Mouse (Mus musculus): Measurements from ENCODE around the gene Rufy3.

The Rufy3 gene

GRCm38 (mm10) chr5:88575506-88576338 is 10.9 kb downstream of the Rufy3 start:
- no peak for DNase-seq

GRCm38 (mm10) chr5:88580681-88581080 is 15.8 kb downstream of the Rufy3 start:
- no peak for DNase-seq

- no peak for DNase-seq
These were observed 16.5 kb downstream of the Rufy3 start for GRCm38 (mm10) chr5:88581343-88581742.

- DNase-seq = peak; percentile 95
These were observed 18.6 kb downstream of the Rufy3 start for GRCm38 (mm10) chr5:88583271-88584031.

GRCm38 (mm10) chr5:88584061-88584460 is 19.2 kb downstream of the Rufy3 start:
- peak; percentile 68 for DNase-seq

GRCm38 (mm10) chr5:88586407-88587174 is 21.8 kb downstream of the Rufy3 start:
- DNase-seq = peak; percentile 86

- peak; percentile 43 for DNase-seq
These were observed 22.5 kb downstream of the Rufy3 start for GRCm38 (mm10) chr5:88587211-88587934.

- DNase-seq = no peak
These were observed 23.6 kb downstream of the Rufy3 start for GRCm38 (mm10) chr5:88588481-88588880.

- DNase-seq = no peak
These were observed 28.8 kb downstream of the Rufy3 start for GRCm38 (mm10) chr5:88593421-88594172.

- no peak for DNase-seq
These were observed 29.3 kb downstream of the Rufy3 start for GRCm38 (mm10) chr5:88594173-88594569.

GRCm38 (mm10) chr5:88595537-88596455 is 31.0 kb downstream of the Rufy3 start:
- no peak for DNase-seq

GRCm38 (mm10) chr5:88598961-88599360 is 34.1 kb downstream of the Rufy3 start:
- DNase-seq = no peak

- no peak for DNase-seq
These were observed 37.2 kb downstream of the Rufy3 start for GRCm38 (mm10) chr5:88602030-88602429.

- DNase-seq = no peak
These were observed 37.9 kb downstream of the Rufy3 start for GRCm38 (mm10) chr5:88602713-88603112.

- no peak for DNase-seq
These were observed 39.2 kb downstream of the Rufy3 start for GRCm38 (mm10) chr5:88604046-88604445.

- DNase-seq = no peak
These were observed 40.0 kb downstream of the Rufy3 start for GRCm38 (mm10) chr5:88604641-88605358.

- no peak for DNase-seq
These were observed 49.3 kb downstream of the Rufy3 start for GRCm38 (mm10) chr5:88614129-88614528.

GRCm38 (mm10) chr5:88616988-88617387 is 52.1 kb downstream of the Rufy3 start:
- no peak for DNase-seq

GRCm38 (mm10) chr5:88627545-88627944 is 62.7 kb downstream of the Rufy3 start:
- DNase-seq = no peak

- no peak for DNase-seq
These were observed 64.3 kb downstream of the Rufy3 start for GRCm38 (mm10) chr5:88629125-88629524.
